In genomic region chr11:74627481-74627880, GRCm38 (mm10) we compare ENCODE assay signal across 16 mouse cellular contexts.
"Had no signal": no experiment of that assay in that cellular context is flagged by ENCODE, and none has a peak within 500 bp of the region (broad histone marks: within the 10 kb centered on the region; RNA-seq: fewer than 3 reads in every experiment).

No protein-coding gene starts in this region.

- H3K27me3 ChIP-seq: midbrain, embryonic 13.5 days; midbrain, embryonic 15.5 days; neural tube, embryonic 15.5 days had no signal

- H3K9ac ChIP-seq: liver, embryonic 14.5 days; lung, embryonic 14.5 days; midbrain, embryonic 13.5 days; midbrain, embryonic 15.5 days; neural tube, embryonic 13.5 days; neural tube, embryonic 15.5 days had no signal

- H3K4me2 ChIP-seq: lung, embryonic 14.5 days; midbrain, embryonic 13.5 days; midbrain, embryonic 15.5 days; neural tube, embryonic 13.5 days; neural tube, embryonic 15.5 days had no signal

- DNase-seq: lung, adult 18-20 months; lung, embryonic 14.5 days; lung, postnatal 10 days; lung, postnatal 4 days; retina, postnatal 1 day; right cerebral cortex, adult 18-20 months; thymus, adult 18-20 months; thymus, postnatal 14 days; thymus, postnatal 36 days had no signal

- H3K36me3 ChIP-seq: midbrain, embryonic 10.5 days; midbrain, embryonic 13.5 days had no signal

- ATAC-seq: midbrain, embryonic 13.5 days; midbrain, embryonic 15.5 days had no signal

- H3K4me3 ChIP-seq: midbrain, embryonic 10.5 days; midbrain, embryonic 13.5 days; midbrain, embryonic 15.5 days; myocyte; neural tube, embryonic 13.5 days; neural tube, embryonic 15.5 days had no signal

- H3K27ac ChIP-seq: liver, embryonic 14.5 days; midbrain, embryonic 10.5 days; midbrain, embryonic 13.5 days; midbrain, embryonic 15.5 days; neural tube, embryonic 13.5 days; neural tube, embryonic 15.5 days had no signal

- H3K9me3 ChIP-seq: midbrain, embryonic 10.5 days; midbrain, embryonic 13.5 days; midbrain, embryonic 15.5 days; neural tube, embryonic 13.5 days; neural tube, embryonic 15.5 days had no signal

- H3K4me1 ChIP-seq: midbrain, embryonic 10.5 days; midbrain, embryonic 15.5 days; neural tube, embryonic 13.5 days; neural tube, embryonic 15.5 days had no signal
